Mouse (Mus musculus) kidney, embryonic 14.5 days (tissue): ENCODE measurements at regions not wholly inside any gene's neighbourhood (a gene's known extent, or its start where the extent isn't known, plus 50 kb on each side); places are given as distances from the start of the nearest gene placed in this dataset.

ENCODE experiments used
- ATAC-seq: fragments of 200-750 bp; cut with Nextera tagmentation; 2 replicates; pipeline ENCODE4 v1.8.0; 2017; ENCODE audit warnings: moderate number of reproducible peaks, mild to moderate bottlenecking, moderate TSS enrichment, moderate library complexity; ENCODE audit not compliant: low FRiP score, low TSS enrichment
- H3K27ac ChIP-seq: fragments of 300-500 bp; sonication (generic); 2 replicates; pipeline ENCODE4 v1.5.1; 2014; ENCODE audit warnings: low read depth, mild to moderate bottlenecking, low read length, moderate library complexity, mixed read lengths
- H3K27me3 ChIP-seq: fragments of 300-500 bp; sonication (generic); 2 replicates; pipeline ENCODE4 v1.6.1; 2014; ENCODE audit warnings: mild to moderate bottlenecking, low read length; ENCODE audit not compliant: control insufficient read depth, insufficient read depth
- H3K36me3 ChIP-seq: fragments of 300-500 bp; sonication (generic); 2 replicates; pipeline ENCODE4 v1.6.1; 2014; ENCODE audit warnings: low read length, mixed read lengths; ENCODE audit not compliant: control insufficient read depth, insufficient read depth
- H3K4me1 ChIP-seq: fragments of 300-500 bp; sonication (generic); 2 replicates; pipeline ENCODE4 v1.6.1; 2014; ENCODE audit warnings: low read length, mixed read lengths; ENCODE audit not compliant: control insufficient read depth, insufficient read depth
- H3K4me2 ChIP-seq: fragments of 300-500 bp; sonication (generic); replicated peaks from 2 replicates; pipeline ENCODE4 v1.6.1; 2014; ENCODE audit warnings: low read depth, mild to moderate bottlenecking, low read length
- H3K4me3 ChIP-seq: fragments of 300-500 bp; sonication (generic); 2 replicates; pipeline ENCODE4 v1.5.1; 2014; ENCODE audit warnings: mild to moderate bottlenecking, low read length
- H3K9ac ChIP-seq: fragments of 300-500 bp; sonication (generic); 2 replicates; pipeline ENCODE4 v1.6.1; 2014; ENCODE audit warnings: low read depth, mild to moderate bottlenecking, low read length, moderate library complexity
- H3K9me3 ChIP-seq: fragments of 300-500 bp; sonication (generic); 2 replicates; pipeline ENCODE4 v1.6.1; 2016; ENCODE audit warnings: low read length; ENCODE audit not compliant: control insufficient read depth
- WGBS: fragments of 180-500 bp; shearing (Covaris S2); extraction: QIAGEN DNeasy Blood & Tissue Kit; methylation state at CpG from one replicate; pipeline ENCODE4 v1.1.7; 2014; 5-methylcytosine and 5-hydroxymethylcytosine counted together

- H3K4me3 ChIP-seq: no peak overlapping the region
- no peak overlapping the region for H3K27ac ChIP-seq
- no peak for ATAC-seq
- 59% methylated on average over 4 of the region's 4 CpGs for WGBS
- H3K9ac ChIP-seq: no peak overlapping the region
- no peaks in the 10 kb centered on the region; the same call in 1 of the 2 replicates for H3K4me1 ChIP-seq
- H3K9me3 ChIP-seq: peaks cover 5% of the 10 kb centered on the region; the same call in 1 of the 2 replicates
- H3K4me2 ChIP-seq: no peak overlapping the region
- no peaks in the 10 kb centered on the region for H3K36me3 ChIP-seq
- H3K27me3 ChIP-seq: no peaks in the 10 kb centered on the region
These were observed 179.8 kb upstream of the Arid2 start for GRCm38 (mm10) chr15:96107503-96107902.

- ATAC-seq: no peak
- Histone ChIP-seq H3K36me3 (no peaks in the 10 kb centered on the region), H3K4me1 (no peaks in the 10 kb centered on the region), H3K27ac (no peak overlapping the region), H3K9me3 (peaks cover 5% of the 10 kb centered on the region; the same call in 1 of the 2 replicates), H3K4me2 (no peak overlapping the region), H3K4me3 (no peak overlapping the region), H3K27me3 (no peaks in the 10 kb centered on the region), H3K9ac (no peak overlapping the region)
- WGBS: 80% methylated on average over 13 of the region's 13 CpGs
These were observed 174.2 kb upstream of the Arid2 start for GRCm38 (mm10) chr15:96113091-96113490.

- 77% methylated on average over 9 of the region's 9 CpGs for WGBS
- ATAC-seq: no peak
- H3K27me3 ChIP-seq: no peaks in the 10 kb centered on the region
These were observed 172.7 kb upstream of the Arid2 start for GRCm38 (mm10) chr15:96114616-96115015.

GRCm38 (mm10) chr15:96115196-96115595, 172.1 kb upstream of the Arid2 start:
- H3K27me3 ChIP-seq: no peaks in the 10 kb centered on the region
- H3K9me3 ChIP-seq: no peaks in the 10 kb centered on the region
- no peak overlapping the region for H3K27ac ChIP-seq
- no peak overlapping the region for H3K4me2 ChIP-seq
- ATAC-seq: no peak
- no peak overlapping the region for H3K4me3 ChIP-seq
- H3K36me3 ChIP-seq: no peaks in the 10 kb centered on the region
- H3K4me1 ChIP-seq: no peaks in the 10 kb centered on the region
- WGBS: 54% methylated on average over 10 of the region's 10 CpGs
- no peak overlapping the region for H3K9ac ChIP-seq

More at GRCm38 (mm10) chr15:96114616-96115015, 172.7 kb upstream of the Arid2 start:
- Histone ChIP-seq H3K9me3 (peaks cover 2% of the 10 kb centered on the region; the same call in 1 of the 2 replicates), H3K4me2 (no peak overlapping the region), H3K4me3 (no peak overlapping the region), H3K36me3 (no peaks in the 10 kb centered on the region), H3K9ac (no peak overlapping the region), H3K4me1 (no peaks in the 10 kb centered on the region), H3K27ac (no peak overlapping the region)

- Histone ChIP-seq H3K27ac (no peak overlapping the region), H3K27me3 (no peaks in the 10 kb centered on the region), H3K4me1 (no peaks in the 10 kb centered on the region), H3K4me2 (no peak overlapping the region), H3K9me3 (no peaks in the 10 kb centered on the region), H3K36me3 (no peaks in the 10 kb centered on the region), H3K4me3 (no peak overlapping the region), H3K9ac (no peak overlapping the region)
- ATAC-seq: no peak
- WGBS: 93% methylated on average over 7 of the region's 7 CpGs
These were observed 168.1 kb upstream of the Arid2 start for GRCm38 (mm10) chr15:96119240-96119639.

- Histone ChIP-seq H3K27me3 (no peaks in the 10 kb centered on the region), H3K9ac (no peak overlapping the region), H3K27ac (no peak overlapping the region), H3K36me3 (no peaks in the 10 kb centered on the region), H3K4me3 (no peak overlapping the region), H3K4me2 (no peak overlapping the region), H3K4me1 (no peaks in the 10 kb centered on the region), H3K9me3 (no peaks in the 10 kb centered on the region)
- WGBS: 75% methylated on average over 6 of the region's 6 CpGs
- ATAC-seq: no peak
These were observed 162.9 kb upstream of the Arid2 start for GRCm38 (mm10) chr15:96124397-96124796.

- no peaks in the 10 kb centered on the region for H3K9me3 ChIP-seq
- ATAC-seq: peak; percentile 69
- no peak overlapping the region for H3K9ac ChIP-seq
- H3K27me3 ChIP-seq: no peaks in the 10 kb centered on the region
- no peak overlapping the region for H3K27ac ChIP-seq
- no peak overlapping the region for H3K4me2 ChIP-seq
- H3K36me3 ChIP-seq: no peaks in the 10 kb centered on the region
- WGBS: 64% methylated on average over 4 of the region's 4 CpGs
- H3K4me1 ChIP-seq: 0 out of 2 replicates have a peak, but pooled peaks cover 6% of the 10 kb centered on the region
- no peak overlapping the region for H3K4me3 ChIP-seq
These were observed 157.6 kb upstream of the Arid2 start for GRCm38 (mm10) chr15:96129699-96130098.

- Histone ChIP-seq H3K36me3 (no peaks in the 10 kb centered on the region), H3K27ac (no peak overlapping the region), H3K4me3 (no peak overlapping the region), H3K4me1 (peaks cover 6% of the 10 kb centered on the region; the same call in 1 of the 2 replicates), H3K9ac (no peak overlapping the region), H3K9me3 (no peaks in the 10 kb centered on the region), H3K4me2 (no peak overlapping the region), H3K27me3 (no peaks in the 10 kb centered on the region)
- 76% methylated on average over 8 of the region's 8 CpGs for WGBS
- ATAC-seq: no peak
These were observed 156.8 kb upstream of the Arid2 start for GRCm38 (mm10) chr15:96130531-96130930.

- no peak for ATAC-seq
- Histone ChIP-seq H3K4me3 (no peak overlapping the region), H3K9ac (no peak overlapping the region), H3K27ac (no peak overlapping the region), H3K36me3 (no peaks in the 10 kb centered on the region), H3K27me3 (no peaks in the 10 kb centered on the region), H3K4me1 (peaks cover 6% of the 10 kb centered on the region; the same call in 1 of the 2 replicates), H3K9me3 (no peaks in the 10 kb centered on the region), H3K4me2 (no peak overlapping the region)
These were observed 155.7 kb upstream of the Arid2 start for GRCm38 (mm10) chr15:96131582-96132091.
